Mouse (Mus musculus) lung, embryonic 15.5 days (tissue): ENCODE results near the gene Tpra1. TPM values are rescaled to one million over a fixed set of nuclear protein-coding genes. Genes with fewer than 3 reads are reported as not detected.

Experiments used
- ATAC-seq: fragments of 200-750 bp; cut with Nextera tagmentation; 2 replicates; pipeline ENCODE4 v1.8.0; 2017; ENCODE audit warnings: moderate number of reproducible peaks, borderline replicate concordance; ENCODE audit not compliant: low FRiP score, low TSS enrichment; ENCODE audit errors: extremely low read depth
- H3K27ac ChIP-seq: fragments of 300-500 bp; sonication (generic); 2 replicates; pipeline ENCODE4 v1.5.1; 2015; ENCODE audit warnings: moderate library complexity, mild to moderate bottlenecking, inconsistent platforms
- H3K27me3 ChIP-seq: fragments of 300-500 bp; sonication (generic); 2 replicates; pipeline ENCODE4 v1.6.1; 2015; ENCODE audit warnings: inconsistent platforms
- H3K36me3 ChIP-seq: fragments of 300-500 bp; sonication (generic); 2 replicates; pipeline ENCODE4 v1.6.1; 2015; ENCODE audit warnings: inconsistent platforms
- H3K4me1 ChIP-seq: fragments of 300-500 bp; sonication (generic); 2 replicates; pipeline ENCODE4 v1.6.1; 2015; ENCODE audit warnings: inconsistent platforms
- H3K4me2 ChIP-seq: fragments of 300-500 bp; sonication (generic); 2 replicates; pipeline ENCODE4 v1.6.1; 2015; ENCODE audit warnings: inconsistent platforms, mild to moderate bottlenecking, moderate library complexity
- H3K4me3 ChIP-seq: fragments of 300-500 bp; sonication (generic); 2 replicates; pipeline ENCODE4 v1.5.1; 2015; ENCODE audit warnings: mild to moderate bottlenecking, inconsistent platforms
- H3K9ac ChIP-seq: fragments of 300-500 bp; sonication (generic); 2 replicates; pipeline ENCODE4 v1.6.1; 2015; ENCODE audit warnings: inconsistent platforms
- H3K9me3 ChIP-seq: fragments of 300-500 bp; sonication (generic); 2 replicates; pipeline ENCODE4 v1.6.1; 2016; ENCODE audit warnings: inconsistent platforms
- WGBS: fragments of 180-500 bp; shearing (Covaris S2); methylation state at CpG from one replicate; pipeline ENCODE4 v1.1.7; 2015; 5-methylcytosine and 5-hydroxymethylcytosine counted together
- polyA plus RNA-seq: library from polyadenylated mRNA; unstranded; fragments of >200 nt; fragmentation: Nextera tagmentation; extraction: Ambion mirVana; gene quantifications from 2 replicates; pipeline ENCODE4 v1.2.1, GENCODE M21; 2015

Tpra1 gene
- polyA plus RNA-seq, 1 experiment from 2014 or later, result 75.8 TPM

DNA sequence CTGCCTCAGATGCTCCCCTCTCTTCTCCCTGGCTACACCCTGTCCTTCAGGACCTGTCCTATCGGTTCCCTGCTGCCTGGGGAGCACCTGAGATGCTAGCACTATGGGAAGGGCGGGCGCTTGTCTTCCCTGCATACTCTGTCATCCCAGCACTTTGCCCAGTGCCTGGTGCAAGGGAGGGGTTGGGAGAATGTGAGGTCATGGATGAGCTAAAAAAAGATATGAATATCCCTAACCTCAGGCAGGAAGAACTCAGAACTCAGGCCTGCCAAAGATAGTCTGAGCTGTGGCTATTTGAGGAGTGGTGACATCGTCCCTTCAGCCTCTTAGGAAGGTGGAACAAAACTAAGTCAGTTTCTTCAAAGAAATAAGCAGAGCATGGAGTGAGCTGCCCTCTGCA lies 39.6 kb downstream of the Tpra1 start:
- H3K27me3 ChIP-seq, result no peaks in the 10 kb centered on the region
- no peak overlapping the region for H3K27ac ChIP-seq
- ATAC-seq, result no peak
- H3K36me3 ChIP-seq, result no peaks in the 10 kb centered on the region
- WGBS, result 63% methylated on average over 4 of the region's 4 CpGs
- no peak overlapping the region for H3K4me2 ChIP-seq
- peaks cover 13% of the 10 kb centered on the region for H3K4me1 ChIP-seq
- no peak overlapping the region for H3K4me3 ChIP-seq
- H3K9ac ChIP-seq, result no peak overlapping the region
- H3K9me3 ChIP-seq, result no peaks in the 10 kb centered on the region

DNA sequence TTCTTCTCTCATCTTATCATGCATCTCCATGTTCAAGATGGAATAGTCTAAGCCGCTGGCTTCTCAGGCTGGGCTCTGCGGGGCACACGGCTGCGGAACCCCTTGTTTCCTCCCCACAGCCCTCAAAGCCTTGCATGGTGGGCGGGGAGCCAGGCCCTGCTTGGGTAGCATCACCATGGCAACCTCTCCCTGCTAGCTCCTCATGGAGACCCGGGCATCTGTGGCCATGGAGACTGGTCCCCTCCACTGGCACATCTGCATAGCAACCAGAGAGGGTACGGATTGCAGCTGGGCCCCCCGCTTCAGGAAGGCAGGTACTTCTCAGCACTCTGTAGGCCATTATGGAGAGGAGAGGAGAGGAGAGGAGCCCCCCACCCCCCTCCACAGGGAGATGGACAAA lies 40.5 kb downstream of the Tpra1 start:
- H3K27me3 ChIP-seq, result no peaks in the 10 kb centered on the region
- no peaks in the 10 kb centered on the region for H3K9me3 ChIP-seq
- ATAC-seq, result no peak
- 50% methylated on average over 8 of the region's 8 CpGs for WGBS
- no peak overlapping the region for H3K4me3 ChIP-seq
- no peak overlapping the region for H3K4me2 ChIP-seq
- no peaks in the 10 kb centered on the region for H3K36me3 ChIP-seq
- H3K9ac ChIP-seq, result no peak overlapping the region
- H3K4me1 ChIP-seq, result peaks cover 13% of the 10 kb centered on the region
- no peak overlapping the region for H3K27ac ChIP-seq

DNA sequence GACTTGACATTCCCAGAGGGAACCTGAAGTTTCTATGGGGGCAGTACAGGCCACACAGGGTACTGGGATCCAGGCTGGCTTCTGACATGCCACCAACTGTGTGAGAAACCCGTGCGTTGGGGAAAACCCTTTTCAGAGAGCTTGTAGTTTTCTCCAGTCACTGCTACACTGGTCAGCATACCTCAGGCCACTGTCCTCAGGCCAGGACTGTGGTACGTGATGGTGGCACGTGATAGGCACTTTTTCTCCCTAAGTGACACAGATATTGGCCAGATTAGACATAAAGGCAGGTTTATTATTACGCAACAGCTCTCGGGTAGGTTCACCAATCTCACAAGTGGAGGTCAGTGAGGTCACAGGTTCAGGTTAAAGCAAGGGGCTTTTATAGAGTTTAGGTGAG lies 41.6 kb downstream of the Tpra1 start:
- Histone ChIP-seq H3K27me3 (no peaks in the 10 kb centered on the region), H3K4me3 (no peak overlapping the region), H3K4me2 (no peak overlapping the region), H3K9ac (no peak overlapping the region), H3K36me3 (no peaks in the 10 kb centered on the region), H3K4me1 (peaks cover 9% of the 10 kb centered on the region), H3K27ac (no peak overlapping the region), H3K9me3 (no peaks in the 10 kb centered on the region)
- 70% methylated on average over 6 of the region's 6 CpGs for WGBS
- ATAC-seq, result no peak

DNA sequence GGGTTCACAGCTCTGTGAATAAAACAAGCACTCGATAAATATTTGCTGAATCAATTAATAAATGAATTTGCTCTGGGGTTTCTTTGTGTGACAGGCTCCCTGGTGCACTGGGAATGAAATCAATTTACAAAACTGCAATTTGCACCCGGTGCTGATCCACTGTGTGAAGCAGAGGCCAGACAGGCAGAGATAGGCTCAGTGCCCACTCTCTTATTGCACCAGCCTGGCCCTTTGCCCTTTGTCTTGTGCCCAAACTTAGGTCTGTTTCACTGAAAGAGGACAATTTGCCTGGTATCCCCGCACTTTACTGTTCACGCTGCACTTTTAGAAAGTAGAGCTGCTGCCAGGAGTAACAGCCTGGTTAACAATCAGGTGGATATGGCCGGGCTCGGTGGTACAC lies 44.4 kb downstream of the Tpra1 start:
- no peaks in the 10 kb centered on the region for H3K9me3 ChIP-seq
- H3K9ac ChIP-seq, result no peak overlapping the region
- no peak for ATAC-seq
- WGBS, result 76% methylated on average over 6 of the region's 6 CpGs
- H3K4me2 ChIP-seq, result no peak overlapping the region
- H3K36me3 ChIP-seq, result no peaks in the 10 kb centered on the region
- H3K4me3 ChIP-seq, result no peak overlapping the region
- H3K4me1 ChIP-seq, result no peaks in the 10 kb centered on the region
- H3K27ac ChIP-seq, result no peak overlapping the region
- no peaks in the 10 kb centered on the region for H3K27me3 ChIP-seq

DNA sequence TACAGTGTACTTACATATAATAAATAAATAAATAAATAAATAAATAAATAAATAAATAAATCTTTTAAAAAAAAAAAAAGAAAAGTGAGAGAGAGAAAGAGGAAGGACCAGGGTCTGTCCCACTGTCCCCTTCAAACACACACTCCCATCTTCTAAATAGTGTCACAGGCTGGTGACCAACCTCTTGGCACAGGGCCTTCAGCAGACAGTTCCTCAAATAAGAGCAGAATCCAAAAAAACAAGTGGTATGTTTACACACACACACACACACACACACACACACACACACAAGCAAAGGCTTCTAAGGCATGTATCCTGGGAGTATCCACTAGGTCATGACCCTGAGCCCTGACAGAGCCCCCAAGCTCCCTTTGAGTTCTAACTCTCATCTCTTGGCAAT lies 45.7 kb downstream of the Tpra1 start:
- Histone ChIP-seq H3K36me3 (no peaks in the 10 kb centered on the region), H3K4me3 (no peak overlapping the region), H3K27ac (no peak overlapping the region), H3K9me3 (no peaks in the 10 kb centered on the region), H3K27me3 (no peaks in the 10 kb centered on the region), H3K4me1 (no peaks in the 10 kb centered on the region), H3K9ac (no peak overlapping the region), H3K4me2 (no peak overlapping the region)
- ATAC-seq, result no peak

DNA sequence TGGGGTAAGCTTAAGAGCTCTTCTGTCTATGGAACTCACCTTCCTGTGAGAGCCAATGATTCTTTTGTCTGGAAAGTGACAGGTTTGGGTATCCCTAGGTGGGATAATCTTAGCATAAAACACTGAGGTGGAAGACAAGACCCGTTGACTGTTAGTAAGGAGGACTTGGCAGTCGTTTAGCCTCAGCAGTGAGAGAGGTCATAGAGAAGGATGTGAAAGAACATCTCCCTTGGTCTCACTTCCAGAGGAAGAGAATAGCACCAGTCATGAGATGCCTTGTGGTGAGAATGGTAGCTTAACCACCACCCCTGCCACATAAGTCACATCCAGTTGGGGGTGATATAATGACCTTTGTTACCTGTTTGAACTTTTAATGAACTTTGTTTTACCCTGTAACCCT lies 54.7 kb downstream of the Tpra1 start:
- Histone ChIP-seq H3K27ac (no peak overlapping the region), H3K4me1 (peaks cover 13% of the 10 kb centered on the region; the same call in 1 of the 2 replicates), H3K36me3 (no peaks in the 10 kb centered on the region), H3K27me3 (no peaks in the 10 kb centered on the region), H3K4me2 (no peak overlapping the region), H3K9me3 (no peaks in the 10 kb centered on the region), H3K9ac (no peak overlapping the region), H3K4me3 (no peak overlapping the region)
- 76% methylated on average over 2 of the region's 2 CpGs for WGBS
- no peak for ATAC-seq

DNA sequence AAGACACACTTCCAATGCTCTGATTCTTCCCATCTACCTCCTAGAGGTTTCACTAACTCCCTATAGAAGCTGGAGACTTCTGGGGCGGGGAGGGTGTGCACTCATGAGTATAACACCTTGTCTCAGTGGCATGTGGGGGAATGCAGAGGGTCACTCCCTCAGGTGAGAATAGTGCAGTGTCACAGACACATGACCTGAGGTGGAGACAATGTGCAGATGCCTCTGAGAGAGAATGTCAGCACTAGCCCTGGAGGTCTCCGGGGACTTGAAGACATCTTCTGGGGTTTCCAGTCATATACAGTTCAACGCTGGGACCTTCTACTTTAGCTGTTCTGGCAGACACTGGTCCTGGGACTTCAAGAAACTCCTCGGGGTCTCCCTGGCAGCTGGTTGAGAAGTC lies 55.3 kb downstream of the Tpra1 start:
- ATAC-seq, result no peak
- no peak overlapping the region for H3K9ac ChIP-seq
- WGBS, result 79% methylated on average over 4 of the region's 4 CpGs
- no peak overlapping the region for H3K4me2 ChIP-seq
- no peak overlapping the region for H3K27ac ChIP-seq
- H3K4me1 ChIP-seq, result peaks cover 13% of the 10 kb centered on the region; the same call in 1 of the 2 replicates
- H3K4me3 ChIP-seq, result no peak overlapping the region
- H3K9me3 ChIP-seq, result no peaks in the 10 kb centered on the region
- no peaks in the 10 kb centered on the region for H3K27me3 ChIP-seq
- H3K36me3 ChIP-seq, result no peaks in the 10 kb centered on the region

DNA sequence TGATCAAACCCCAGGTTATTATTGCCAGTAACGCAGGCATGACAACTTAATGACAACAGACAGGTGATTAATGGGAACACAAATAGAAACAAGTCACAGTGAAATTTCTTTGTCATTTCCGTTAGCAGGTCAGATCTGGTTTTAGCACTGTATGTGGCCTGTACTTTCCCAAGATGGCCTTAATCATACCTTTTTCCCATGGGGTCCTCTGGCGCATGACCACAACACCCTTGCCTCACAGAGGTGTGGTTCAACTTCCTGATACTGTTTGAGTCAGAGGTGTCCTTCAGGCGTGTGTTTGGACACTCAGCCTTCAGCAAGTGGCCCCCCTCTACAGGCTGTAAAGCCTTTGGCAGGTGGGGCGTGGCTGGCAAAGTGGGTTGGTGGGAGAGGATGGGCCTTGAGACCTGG lies 55.8 kb downstream of the Tpra1 start:
- WGBS, result 71% methylated on average over 5 of the region's 5 CpGs
- Histone ChIP-seq H3K4me1 (peaks cover 13% of the 10 kb centered on the region; the same call in 1 of the 2 replicates), H3K9me3 (no peaks in the 10 kb centered on the region), H3K27me3 (no peaks in the 10 kb centered on the region), H3K27ac (no peak overlapping the region), H3K9ac (no peak overlapping the region), H3K4me2 (no peak overlapping the region), H3K36me3 (no peaks in the 10 kb centered on the region), H3K4me3 (no peak overlapping the region)
- ATAC-seq, result no peak

DNA sequence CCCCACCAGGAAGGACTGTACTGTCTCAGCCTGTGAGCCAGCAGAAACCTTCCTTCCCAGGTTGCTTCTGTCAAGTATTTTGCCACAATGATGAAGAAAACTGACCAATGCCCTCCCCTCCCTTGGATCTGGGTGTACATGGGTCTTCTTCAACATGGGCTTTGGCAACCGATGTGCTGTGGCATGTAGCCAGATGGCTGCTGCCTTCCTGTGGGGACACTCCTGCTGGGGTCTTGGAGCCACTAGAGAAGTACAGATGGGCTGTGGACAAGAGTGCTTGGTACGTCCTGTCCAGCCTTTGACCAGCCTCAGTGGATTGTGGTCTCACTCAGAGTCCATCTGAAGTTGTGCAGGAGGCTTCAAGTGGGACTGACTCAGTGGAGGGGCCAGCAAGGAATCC lies 56.3 kb downstream of the Tpra1 start:
- no peaks in the 10 kb centered on the region for H3K9me3 ChIP-seq
- H3K4me1 ChIP-seq, result peaks cover 13% of the 10 kb centered on the region; the same call in 1 of the 2 replicates
- no peaks in the 10 kb centered on the region for H3K27me3 ChIP-seq
- WGBS, result 86% methylated on average over 2 of the region's 2 CpGs
- H3K36me3 ChIP-seq, result no peaks in the 10 kb centered on the region
- no peak overlapping the region for H3K27ac ChIP-seq
- no peak overlapping the region for H3K4me3 ChIP-seq
- no peak overlapping the region for H3K4me2 ChIP-seq
- no peak for ATAC-seq
- no peak overlapping the region for H3K9ac ChIP-seq

DNA sequence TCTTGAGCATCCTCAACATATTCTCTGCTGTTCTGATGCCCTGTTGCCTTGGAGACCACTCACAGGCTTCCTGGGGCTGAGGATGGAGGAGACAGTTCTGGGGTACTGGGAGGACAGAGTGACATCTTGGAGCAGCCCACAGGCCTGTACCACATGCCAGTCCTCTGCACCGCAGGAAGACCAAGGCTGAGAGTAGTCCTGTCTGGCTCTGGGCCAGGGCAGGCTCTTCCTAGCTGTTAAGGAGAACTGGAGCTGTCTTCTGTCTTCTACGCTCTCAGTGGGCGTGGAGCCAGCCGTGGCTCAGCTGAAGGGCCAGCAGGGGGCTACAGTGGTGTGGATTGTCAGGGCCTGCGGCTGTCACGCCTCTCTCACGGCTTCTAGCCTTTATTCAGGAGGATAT lies 57.8 kb downstream of the Tpra1 start:
- H3K27me3 ChIP-seq, result no peaks in the 10 kb centered on the region

DNA sequence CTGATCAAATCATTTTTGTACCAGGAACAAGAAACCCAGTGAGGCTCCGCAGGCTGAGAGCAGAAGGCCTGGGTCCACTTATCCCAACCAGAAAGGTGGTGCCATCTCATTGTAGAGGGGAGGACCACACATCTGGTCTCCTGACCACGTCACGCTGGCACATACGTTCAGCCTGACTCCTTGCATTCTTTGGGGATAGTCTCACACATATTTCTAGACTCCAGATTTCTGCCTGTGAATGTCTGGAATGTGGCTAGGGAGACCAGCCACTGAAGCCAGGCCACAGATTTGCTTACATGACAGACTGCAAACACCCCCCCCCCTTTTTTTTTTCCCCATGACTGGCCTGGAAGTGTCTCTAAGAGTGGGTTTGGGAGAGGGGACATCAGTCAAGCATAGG lies 58.9 kb downstream of the Tpra1 start:
- Histone ChIP-seq H3K27me3 (no peaks in the 10 kb centered on the region), H3K4me3 (no peak overlapping the region), H3K27ac (peak overlapping the region; percentile 21; the same call in 1 of the 2 replicates), H3K9ac (no peak overlapping the region), H3K4me1 (peaks cover 13% of the 10 kb centered on the region; the same call in 1 of the 2 replicates), H3K36me3 (no peaks in the 10 kb centered on the region), H3K4me2 (no peak overlapping the region), H3K9me3 (no peaks in the 10 kb centered on the region)
- ATAC-seq, result no peak
- 43% methylated on average over 4 of the region's 4 CpGs for WGBS

More for the DNA sequence above, 57.8 kb downstream of the Tpra1 start:
- Histone ChIP-seq H3K9me3 (no peaks in the 10 kb centered on the region), H3K4me2 (no peak overlapping the region), H3K9ac (no peak overlapping the region), H3K4me1 (peaks cover 13% of the 10 kb centered on the region; the same call in 1 of the 2 replicates), H3K27ac (no peak overlapping the region), H3K4me3 (no peak overlapping the region), H3K36me3 (no peaks in the 10 kb centered on the region)
- peak; percentile 69; the same call in 1 of the 2 replicates for ATAC-seq
- WGBS, result 12% methylated on average over 7 of the region's 7 CpGs
